11 mouse cellular contexts compared by ENCODE assay signal in the genomic region with DNA sequence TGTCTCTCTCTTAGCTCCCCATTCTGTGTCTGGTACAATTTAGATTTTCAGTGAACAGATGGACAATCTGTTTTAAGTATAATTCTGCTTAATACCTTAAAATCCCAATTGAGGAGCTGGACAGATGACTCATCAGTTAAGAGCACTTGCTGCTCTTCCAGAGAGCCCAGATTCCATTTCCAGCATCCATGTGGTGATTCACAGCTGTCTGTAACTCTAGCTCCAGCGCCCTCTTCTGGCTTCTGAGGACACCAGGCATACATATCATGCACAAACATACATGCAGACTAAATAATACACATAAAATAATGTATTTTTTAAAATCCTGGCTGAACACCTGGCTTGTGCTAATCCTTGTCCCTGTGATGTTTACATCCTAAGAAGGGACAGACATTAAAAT. TPM values are rescaled to one million over a fixed set of nuclear protein-coding genes. Genes with fewer than 3 reads are reported as not detected.
A peak's percentile ranks its signal among the peaks of the same experiment; 100 is the strongest.
DNase-seq lines count a peak whose midpoint lies in the region; ATAC-seq and TF ChIP-seq lines count a peak whose summit lies in the region.
"Had no signal": no experiment of that assay in that cellular context is flagged by ENCODE, and none has a peak within 500 bp of the region (broad histone marks: within the 10 kb centered on the region; RNA-seq: fewer than 3 reads in every experiment).

No protein-coding gene starts in this region.

- WGBS in kidney, postnatal 0 days, result 4% methylated on average over 1 of the region's 1 CpGs
- 0% methylated on average over 1 of the region's 1 CpGs for WGBS in kidney, embryonic 15.5 days
- 3% methylated on average over 1 of the region's 1 CpGs for WGBS in forebrain, embryonic 13.5 days

- DNase-seq in kidney, postnatal 0 days (ENCODE audit: low spot score), result no peak
- DNase-seq in 3T3-L1 (ENCODE audit: low read depth, low spot score) (peak; percentile 92), MEL (ENCODE audit: low read depth, low spot score) (peak; percentile 35)
- peak; percentile 19 to 34 for DNase-seq in kidney, postnatal 4 days
- no peak for DNase-seq in urinary bladder, postnatal 36 days (ENCODE audit: low spot score in 2 of 2)
- DNase-seq in heart, postnatal 14 days, result no peak

- ATAC-seq in kidney, postnatal 0 days (replicated peaks; ENCODE audit: low FRiP score, low read depth), result no peak
- no peak for ATAC-seq in kidney, embryonic 15.5 days (replicated peaks; ENCODE audit: low FRiP score)
- no peak for ATAC-seq in forebrain, embryonic 13.5 days

- H3K4me1 ChIP-seq in kidney, postnatal 0 days (replicated peaks; ENCODE audit: insufficient read depth, low read length), result peaks cover 12% of the 10 kb centered on the region; the same call in 1 of the 2 replicates
- H3K4me1 ChIP-seq in kidney, embryonic 15.5 days, result peaks cover 14% of the 10 kb centered on the region
- H3K4me1 ChIP-seq in MEL (ENCODE audit: control insufficient read depth in 1 of 2, insufficient read depth in 2 of 2, low read length in 2 of 2), result no peaks in the 10 kb centered on the region
- peaks cover 6% of the 10 kb centered on the region; the same call in 1 of the 2 replicates for H3K4me1 ChIP-seq in forebrain, embryonic 13.5 days

- no peaks in the 10 kb centered on the region for H3K36me3 ChIP-seq in kidney, postnatal 0 days (ENCODE audit: insufficient read depth, low read length)
- H3K36me3 ChIP-seq in kidney, embryonic 15.5 days, result no peaks in the 10 kb centered on the region
- H3K36me3 ChIP-seq in MEL (ENCODE audit: control insufficient read depth in 1 of 2, insufficient read depth in 2 of 2, low read length in 2 of 2), result no peaks in the 10 kb centered on the region
- no peaks in the 10 kb centered on the region for H3K36me3 ChIP-seq in forebrain, embryonic 13.5 days (ENCODE audit: poor library complexity, severe bottlenecking)

- H3K9ac ChIP-seq in kidney, postnatal 0 days (ENCODE audit: low read depth, low read length), result no peak overlapping the region
- no peak overlapping the region for H3K9ac ChIP-seq in kidney, embryonic 15.5 days
- no peak overlapping the region for H3K9ac ChIP-seq in MEL (ENCODE audit: control insufficient read depth, low read depth, low read length, poor library complexity, severe bottlenecking)
- no peak overlapping the region for H3K9ac ChIP-seq in forebrain, embryonic 13.5 days

- no peak for TF ChIP-seq POLR2A in MEL (IDR thresholded peaks at IDR 0.05; ENCODE audit: control insufficient read depth in 1 of 2, insufficient read depth in 1 of 2, low read depth in 1 of 2, low read length in 2 of 2, poor library complexity in 1 of 2)

- H3K9me3 ChIP-seq in kidney, postnatal 0 days (replicated peaks; ENCODE audit: low read length), result no peaks in the 10 kb centered on the region
- H3K9me3 ChIP-seq in kidney, embryonic 15.5 days (replicated peaks), result no peaks in the 10 kb centered on the region
- H3K9me3 ChIP-seq in MEL (replicated peaks; ENCODE audit: insufficient read depth, low read length), result no peaks in the 10 kb centered on the region
- H3K9me3 ChIP-seq in forebrain, embryonic 13.5 days (replicated peaks), result no peaks in the 10 kb centered on the region; the same call in 1 of the 2 replicates

- peaks cover 10% of the 10 kb centered on the region; the same call in 1 of the 2 replicates for H3K27me3 ChIP-seq in kidney, postnatal 0 days (ENCODE audit: insufficient read depth, low read length)
- peaks cover 45% of the 10 kb centered on the region for H3K27me3 ChIP-seq in kidney, embryonic 15.5 days
- peaks cover 6 to 8% of the 10 kb centered on the region in 2 experiments; a peak in 3 of 4 replicates for H3K27me3 ChIP-seq in MEL (ENCODE audit: control insufficient read depth in 1 of 2, insufficient read depth in 2 of 2, low read length in 2 of 2)
- peaks cover 37% of the 10 kb centered on the region for H3K27me3 ChIP-seq in forebrain, embryonic 13.5 days

- peak; percentile 54 for TF ChIP-seq CTCF in kidney, postnatal 0 days (IDR thresholded peaks at IDR 0.05; ENCODE audit: low read depth)
- TF ChIP-seq CTCF in MEL (IDR thresholded peaks at IDR 0.05 in 2 of 3, conservative IDR thresholded peaks at IDR 0.05 in 1 of 3; ENCODE audit: control insufficient read depth in 1 of 3, insufficient read depth in 1 of 3, low read depth in 2 of 3, low read length in 3 of 3, poor library complexity in 1 of 3, severe bottlenecking in 1 of 3), result peak; percentile 39 to 52 (median 43)

- intact Hi-C loops in heart, postnatal 14 days (cut with DNase I), result no loop called here

- no peak for TF ChIP-seq EP300 in MEL (IDR thresholded peaks at IDR 0.05; ENCODE audit: low read depth in 1 of 2, low read length in 2 of 2)

- no peak overlapping the region for H3K4me2 ChIP-seq in kidney, postnatal 0 days (ENCODE audit: low read length)
- H3K4me2 ChIP-seq in kidney, embryonic 15.5 days, result no peak overlapping the region
- no peak overlapping the region for H3K4me2 ChIP-seq in forebrain, embryonic 13.5 days

- TF ChIP-seq RAD21 in MEL (IDR thresholded peaks at IDR 0.05; ENCODE audit: low read depth, low read length), result peak; percentile 39

- H3K79me2 ChIP-seq in MEL (ENCODE audit: control insufficient read depth, insufficient read depth, low read length, poor library complexity), result no peaks in the 10 kb centered on the region

- H3K27ac ChIP-seq in kidney, postnatal 0 days, result no peak overlapping the region
- H3K27ac ChIP-seq in kidney, embryonic 15.5 days, result no peak overlapping the region
- no peak overlapping the region for H3K27ac ChIP-seq in MEL (ENCODE audit: control insufficient read depth, low read depth, low read length)
- no peak overlapping the region for H3K27ac ChIP-seq in forebrain, embryonic 13.5 days

- H3K4me3 ChIP-seq in kidney, postnatal 0 days (replicated peaks; ENCODE audit: low read depth, low read length), result no peak overlapping the region
- H3K4me3 ChIP-seq in kidney, embryonic 15.5 days (replicated peaks), result no peak overlapping the region
- H3K4me3 ChIP-seq in MEL (ENCODE audit: control insufficient read depth in 1 of 2, insufficient read depth in 1 of 2, low read depth in 2 of 2, low read length in 2 of 2), result no peak overlapping the region
- H3K4me3 ChIP-seq in forebrain, embryonic 13.5 days, result no peak overlapping the region
- H3K4me3 ChIP-seq: myocyte had no signal

TF ChIP-seq in MEL, 35 proteins besides CTCF, POLR2A, EP300 and RAD21:
- TF ChIP-seq ZKSCAN1 (IDR thresholded peaks at IDR 0.05; ENCODE audit: low read depth, low read length) (no peak), SMC3 (IDR thresholded peaks at IDR 0.05; ENCODE audit: low read depth, low read length) (peak; percentile 57)

RNA-seq across cellular contexts. Expression of a gene that starts 1.4 kb away (rescaled TPM):
- 0.50 and 0.75 TPM in 2 replicates for polyA plus RNA-seq in kidney, postnatal 0 days (2015; fragmentation: Nextera tagmentation; extraction: Ambion mirVana)
- 0.40 and 0.59 TPM in 2 replicates for polyA plus RNA-seq in kidney, embryonic 15.5 days (2015; fragmentation: Nextera tagmentation; extraction: Ambion mirVana)
- not detected in 2 replicates for total RNA-seq in MEL (2012; rRNA removed)
- polyA plus RNA-seq in MEL (2012; ENCODE audit: insufficient read depth in 1 of 2, insufficient read length in 2 of 2, low read depth in 1 of 2, low replicate concordance in 2 of 2, missing spikeins in 1 of 2), result not detected
- total RNA-seq in heart, postnatal 14 days (2021), result under 1 TPM in 1 of 2 experiments, not detected in 1; 0.29 TPM
- polyA plus RNA-seq in forebrain, embryonic 13.5 days (2015; fragmentation: Nextera tagmentation; extraction: Ambion mirVana), result 0.87 and 1.0 TPM in 2 replicates
- polyA plus RNA-seq: myocyte had no signal

RNA-seq across cellular contexts. Expression of a gene that starts 11.8 kb away (rescaled TPM):
- polyA plus RNA-seq in kidney, postnatal 0 days (2015; fragmentation: Nextera tagmentation; extraction: Ambion mirVana), result 14.4 and 16.4 TPM in 2 replicates
- 8.6 and 9.6 TPM in 2 replicates for polyA plus RNA-seq in kidney, embryonic 15.5 days (2015; fragmentation: Nextera tagmentation; extraction: Ambion mirVana)
- total RNA-seq in MEL (2012; rRNA removed), result not detected in 2 replicates
- not detected for polyA plus RNA-seq in MEL (2012; ENCODE audit: insufficient read depth in 1 of 2, insufficient read length in 2 of 2, low read depth in 1 of 2, low replicate concordance in 2 of 2, missing spikeins in 1 of 2)
- 10 to 100 TPM; 29.6 to 33.1 TPM for total RNA-seq in heart, postnatal 14 days (2021)
- 1.7 and 2.1 TPM in 2 replicates for polyA plus RNA-seq in forebrain, embryonic 13.5 days (2015; fragmentation: Nextera tagmentation; extraction: Ambion mirVana)

RNA-seq across cellular contexts. Expression of a gene that starts 18.9 kb away (rescaled TPM):
- polyA plus RNA-seq in kidney, postnatal 0 days (2015; fragmentation: Nextera tagmentation; extraction: Ambion mirVana), result 0.09 TPM in 1 of 2 replicates, not detected in the other
- polyA plus RNA-seq in kidney, embryonic 15.5 days (2015; fragmentation: Nextera tagmentation; extraction: Ambion mirVana), result 1.3 TPM in 1 of 2 replicates, not detected in the other
- total RNA-seq in MEL (2012; rRNA removed), result not detected in 2 replicates
- polyA plus RNA-seq in MEL (2012; ENCODE audit: insufficient read depth in 1 of 2, insufficient read length in 2 of 2, low read depth in 1 of 2, low replicate concordance in 2 of 2, missing spikeins in 1 of 2), result not detected
- total RNA-seq in heart, postnatal 14 days (2021), result not detected
- polyA plus RNA-seq in forebrain, embryonic 13.5 days (2015; fragmentation: Nextera tagmentation; extraction: Ambion mirVana), result 0.66 and 0.79 TPM in 2 replicates
- total RNA-seq: left cerebral cortex, adult 8-10 months had no signal
- polyA plus RNA-seq: myocyte had no signal

RNA-seq across cellular contexts. Expression of a gene that starts 37.5 kb away (rescaled TPM):
- 0.32 and 0.47 TPM in 2 replicates for polyA plus RNA-seq in kidney, postnatal 0 days (2015; fragmentation: Nextera tagmentation; extraction: Ambion mirVana)
- polyA plus RNA-seq in kidney, embryonic 15.5 days (2015; fragmentation: Nextera tagmentation; extraction: Ambion mirVana), result 0.17 and 0.32 TPM in 2 replicates
- not detected in 2 replicates for total RNA-seq in MEL (2012; rRNA removed)
- polyA plus RNA-seq in MEL (2012; ENCODE audit: insufficient read depth in 1 of 2, insufficient read length in 2 of 2, low read depth in 1 of 2, low replicate concordance in 2 of 2, missing spikeins in 1 of 2), result not detected
- under 1 TPM; 0.14 to 0.37 TPM for total RNA-seq in heart, postnatal 14 days (2021)
- polyA plus RNA-seq in forebrain, embryonic 13.5 days (2015; fragmentation: Nextera tagmentation; extraction: Ambion mirVana), result 0.74 and 0.81 TPM in 2 replicates
- polyA plus RNA-seq: myocyte; testis, adult 2 months had no signal

RNA-seq across cellular contexts. Expression of a gene that starts 50.9 kb away (rescaled TPM):
- 20.2 and 21.5 TPM in 2 replicates for polyA plus RNA-seq in kidney, postnatal 0 days (2015; fragmentation: Nextera tagmentation; extraction: Ambion mirVana)
- 11.9 and 12.2 TPM in 2 replicates for polyA plus RNA-seq in kidney, embryonic 15.5 days (2015; fragmentation: Nextera tagmentation; extraction: Ambion mirVana)
- total RNA-seq in MEL (2012; rRNA removed), result 0.81 and 0.95 TPM in 2 replicates
- 1 to 10 TPM in 1 of 2 experiments, not detected in 1; 1.4 TPM for polyA plus RNA-seq in MEL (2012; ENCODE audit: insufficient read depth in 1 of 2, insufficient read length in 2 of 2, low read depth in 1 of 2, low replicate concordance in 2 of 2, missing spikeins in 1 of 2)
- 10 to 100 TPM; 12.6 to 14.9 TPM for total RNA-seq in heart, postnatal 14 days (2021)
- 19.8 and 22.5 TPM in 2 replicates for polyA plus RNA-seq in forebrain, embryonic 13.5 days (2015; fragmentation: Nextera tagmentation; extraction: Ambion mirVana)

Comparison
In these comparisons a context has a peak if more than half of its experiments do, and no peak if none do; other contexts are left out.
1. DNase-seq: peak in 3T3-L1 (single experiment), MEL (single experiment) and kidney, postnatal 4 days (2 of 2); none in kidney, postnatal 0 days (single experiment), urinary bladder, postnatal 36 days (0 of 2) and heart, postnatal 14 days (0 of 2).